ENCODE assay signal across 16 mouse cellular contexts in the genomic region with DNA sequence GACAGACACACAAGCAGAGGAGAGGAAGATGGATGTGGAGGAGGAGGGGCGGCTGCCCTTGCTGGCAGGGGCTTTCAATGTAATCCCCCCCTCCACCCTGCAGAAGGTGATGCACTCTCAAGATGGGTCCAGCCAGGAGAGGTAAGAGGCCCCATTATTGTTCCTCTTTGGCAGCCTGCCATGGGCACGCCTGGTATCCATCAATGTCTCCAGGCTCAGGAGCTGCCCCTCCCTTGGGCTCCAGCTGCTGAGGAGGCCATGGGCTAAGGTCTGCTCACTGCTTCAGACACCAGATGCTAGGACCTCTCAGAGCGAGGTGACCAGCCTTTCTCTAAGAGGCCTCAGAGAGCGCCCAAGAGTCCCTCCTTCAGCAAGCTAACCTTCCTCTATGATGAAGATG.
DNase-seq lines count a peak whose midpoint lies in the region; ATAC-seq lines count a peak whose summit lies in the region.
"Had no signal": no experiment of that assay in that cellular context is flagged by ENCODE, and none has a peak within 500 bp of the region (broad histone marks: within the 10 kb centered on the region; RNA-seq: fewer than 3 reads in every experiment).

No protein-coding gene starts in this region.

- no peaks in the 10 kb centered on the region for H3K9me3 ChIP-seq in heart, embryonic 12.5 days (replicated peaks)
- H3K9me3 ChIP-seq in kidney, embryonic 14.5 days (ENCODE audit: control insufficient read depth, low read length), result no peaks in the 10 kb centered on the region
- no peaks in the 10 kb centered on the region for H3K9me3 ChIP-seq in limb, embryonic 12.5 days
- H3K9me3 ChIP-seq: forebrain, embryonic 13.5 days; hindbrain, embryonic 15.5 days had no signal

- H3K9ac ChIP-seq in heart, embryonic 12.5 days, result no peak overlapping the region
- H3K9ac ChIP-seq in kidney, embryonic 14.5 days (ENCODE audit: low read depth, low read length), result no peak overlapping the region
- H3K9ac ChIP-seq in limb, embryonic 12.5 days (replicated peaks), result no peak overlapping the region
- H3K9ac ChIP-seq: forebrain, embryonic 13.5 days; hindbrain, embryonic 15.5 days; liver, embryonic 13.5 days had no signal

- peaks cover 23% of the 10 kb centered on the region for H3K4me1 ChIP-seq in heart, embryonic 12.5 days (replicated peaks)
- H3K4me1 ChIP-seq in kidney, embryonic 14.5 days (ENCODE audit: control insufficient read depth, insufficient read depth, low read length), result no peaks in the 10 kb centered on the region
- 0 out of 2 replicates have a peak, but pooled peaks cover 12% of the 10 kb centered on the region for H3K4me1 ChIP-seq in limb, embryonic 12.5 days (replicated peaks)
- H3K4me1 ChIP-seq: hindbrain, embryonic 15.5 days; liver, embryonic 13.5 days had no signal

- H3K4me3 ChIP-seq in heart, embryonic 12.5 days, result no peak overlapping the region
- no peak overlapping the region for H3K4me3 ChIP-seq in kidney, embryonic 14.5 days (ENCODE audit: low read length)
- no peak overlapping the region for H3K4me3 ChIP-seq in limb, embryonic 12.5 days (replicated peaks)
- H3K4me3 ChIP-seq: forebrain, embryonic 13.5 days; hindbrain, embryonic 15.5 days; liver, embryonic 13.5 days had no signal

- DNase-seq in heart, adult 9 months (ENCODE audit: low spot score in 2 of 2), result no peak
- DNase-seq in kidney, adult 9 months, result no peak
- DNase-seq in MN1 (ENCODE audit: low spot score), result peak; percentile 97
- no peak for DNase-seq in adrenal gland, postnatal 25 days
- DNase-seq: cerebellum, adult 9-11 months; kidney, adult 2 months; liver, embryonic 13.5 days; thymus, postnatal 25 days had no signal

- H3K27me3 ChIP-seq in heart, embryonic 12.5 days (replicated peaks), result no peaks in the 10 kb centered on the region
- H3K27me3 ChIP-seq in kidney, embryonic 14.5 days (ENCODE audit: control insufficient read depth, insufficient read depth, low read length), result no peaks in the 10 kb centered on the region
- 0 out of 2 replicates have a peak, but pooled peaks cover 3% of the 10 kb centered on the region for H3K27me3 ChIP-seq in limb, embryonic 12.5 days
- H3K27me3 ChIP-seq: forebrain, embryonic 13.5 days; hindbrain, embryonic 15.5 days; liver, embryonic 13.5 days had no signal

- no peak overlapping the region for H3K27ac ChIP-seq in heart, embryonic 12.5 days (ENCODE audit: poor library complexity, severe bottlenecking)
- H3K27ac ChIP-seq in kidney, embryonic 14.5 days (ENCODE audit: low read depth, low read length), result no peak overlapping the region
- H3K27ac ChIP-seq in limb, embryonic 12.5 days, result no peak overlapping the region
- H3K27ac ChIP-seq: forebrain, embryonic 13.5 days; hindbrain, embryonic 15.5 days; liver, embryonic 13.5 days had no signal

- WGBS in heart, embryonic 12.5 days, result 51% methylated on average over 4 of the region's 4 CpGs
- WGBS in kidney, embryonic 14.5 days, result 83% methylated on average over 4 of the region's 4 CpGs
- 86% methylated on average over 4 of the region's 4 CpGs for WGBS in limb, embryonic 12.5 days

- ATAC-seq in heart, embryonic 12.5 days (ENCODE audit: insufficient number of reproducible peaks, low FRiP score), result peak; percentile 61
- 0 out of 2 replicates have a peak, but pooled peaks have one; percentile 44 for ATAC-seq in kidney, embryonic 14.5 days (ENCODE audit: low FRiP score, low TSS enrichment)
- peak; percentile 56 for ATAC-seq in limb, embryonic 12.5 days (ENCODE audit: insufficient number of reproducible peaks, insufficient read depth, low FRiP score, low TSS enrichment, low read depth)
- no peak for ATAC-seq in erythroid progenitor cell, adult 5-6 weeks (replicated peaks; ENCODE audit: low FRiP score, poor library complexity, severe bottlenecking)
- ATAC-seq: forebrain, embryonic 13.5 days; lung, postnatal 0 days; midbrain, embryonic 16.5 days had no signal

- H3K4me2 ChIP-seq in heart, embryonic 12.5 days, result no peak overlapping the region
- H3K4me2 ChIP-seq in kidney, embryonic 14.5 days (replicated peaks; ENCODE audit: low read depth, low read length), result no peak overlapping the region
- no peak overlapping the region for H3K4me2 ChIP-seq in limb, embryonic 12.5 days
- H3K4me2 ChIP-seq: forebrain, embryonic 13.5 days; hindbrain, embryonic 15.5 days; liver, embryonic 13.5 days had no signal

- peaks cover 38% of the 10 kb centered on the region for H3K36me3 ChIP-seq in heart, embryonic 12.5 days
- H3K36me3 ChIP-seq in kidney, embryonic 14.5 days (ENCODE audit: control insufficient read depth, insufficient read depth, low read length), result peaks cover 29% of the 10 kb centered on the region
- H3K36me3 ChIP-seq in limb, embryonic 12.5 days, result peaks cover 50% of the 10 kb centered on the region
